Mouse (Mus musculus): ENCODE data around the gene Gdf3.

- no peak for TF ChIP-seq CTCF (IDR thresholded peaks at IDR 0.05; ENCODE audit: borderline replicate concordance, insufficient read depth, low read depth, low read length)
- no peak for TF ChIP-seq POLR2A (IDR thresholded peaks at IDR 0.05; ENCODE audit: borderline replicate concordance, insufficient read depth, low read length)
Observed at GRCm38 (mm10) chr6:122571617-122571959, 38.3 kb downstream of the Gdf3 start.
